Mouse (Mus musculus) midbrain, embryonic 16.5 days (tissue): ENCODE data around the gene Snrpd3. TPM values are rescaled to one million over a fixed set of nuclear protein-coding genes. Genes with fewer than 3 reads are reported as not detected.

Experiments used
- ATAC-seq: fragments of 200-750 bp; cut with Nextera tagmentation; 2 replicates; pipeline ENCODE4 v1.8.0; 2017; ENCODE audit warnings: moderate TSS enrichment
- H3K27ac ChIP-seq: fragments of 300-500 bp; sonication (generic); 2 replicates; pipeline ENCODE4 v1.5.1; 2014; ENCODE audit warnings: mild to moderate bottlenecking, low read length, mixed read lengths
- H3K27me3 ChIP-seq: fragments of 300-500 bp; sonication (generic); 2 replicates; pipeline ENCODE4 v1.6.1; 2014; ENCODE audit warnings: low read depth, low read length, mixed read lengths; ENCODE audit not compliant: control insufficient read depth, insufficient read depth
- H3K36me3 ChIP-seq: fragments of 300-500 bp; sonication (generic); 2 replicates; pipeline ENCODE4 v1.6.1; 2014; ENCODE audit warnings: mild to moderate bottlenecking, low read length, moderate library complexity, mixed read lengths; ENCODE audit not compliant: control insufficient read depth, insufficient read depth
- H3K4me1 ChIP-seq: fragments of 300-500 bp; sonication (generic); 2 replicates; pipeline ENCODE4 v1.6.1; 2014; ENCODE audit warnings: mild to moderate bottlenecking, low read length, mixed read lengths; ENCODE audit not compliant: control insufficient read depth, insufficient read depth
- H3K4me2 ChIP-seq: fragments of 300-500 bp; sonication (generic); 2 replicates; pipeline ENCODE4 v1.6.1; 2014; ENCODE audit warnings: mild to moderate bottlenecking, low read length, mixed read lengths
- H3K4me3 ChIP-seq: fragments of 300-500 bp; sonication (generic); 2 replicates; pipeline ENCODE4 v1.5.1; 2014; ENCODE audit warnings: low read depth, mild to moderate bottlenecking, low read length, moderate library complexity, mixed read lengths
- H3K9ac ChIP-seq: fragments of 300-500 bp; sonication (generic); 2 replicates; pipeline ENCODE4 v1.6.1; 2014; ENCODE audit warnings: low read depth, low read length, mixed read lengths
- H3K9me3 ChIP-seq: fragments of 300-500 bp; sonication (generic); replicated peaks from 2 replicates; pipeline ENCODE4 v1.6.1; 2014; ENCODE audit warnings: mild to moderate bottlenecking, low read length, mixed read lengths; ENCODE audit not compliant: control insufficient read depth, poor library complexity, severe bottlenecking
- WGBS: fragments of 180-500 bp; shearing (Covaris S2); extraction: QIAGEN DNeasy Blood & Tissue Kit; methylation state at CpG from one replicate; pipeline ENCODE4 v1.1.7; 2014; 5-methylcytosine and 5-hydroxymethylcytosine counted together
- polyA plus RNA-seq: library from polyadenylated mRNA; unstranded; fragments of >200 nt; fragmentation: Nextera tagmentation; extraction: Ambion mirVana; gene quantifications from 2 replicates; pipeline ENCODE4 v1.2.1, GENCODE M21; 2015

The Snrpd3 gene
- polyA plus RNA-seq, 1 experiment from 2014 or later = 136 TPM

DNA sequence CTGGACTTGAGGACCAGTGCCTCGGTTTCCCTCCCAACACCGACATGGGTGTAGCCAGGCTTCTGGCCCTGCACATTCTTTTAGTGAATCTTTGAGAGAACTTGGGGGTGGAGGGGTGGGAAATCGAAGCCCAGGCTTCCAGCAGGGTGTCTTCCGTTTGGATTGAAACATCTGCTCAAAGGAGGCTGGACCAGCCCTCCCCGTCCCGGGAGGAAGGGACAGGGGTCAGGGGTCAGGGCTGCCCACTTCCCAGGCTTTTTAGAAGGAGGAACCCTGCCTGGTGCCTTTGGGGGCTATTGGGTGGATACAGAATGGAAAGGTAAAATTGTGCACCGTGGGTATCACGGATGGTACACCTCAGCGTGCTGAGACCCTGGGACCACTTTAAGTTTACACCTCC lies 54.6 kb downstream of the Snrpd3 start:
- 44% methylated on average over 9 of the region's 9 CpGs for WGBS
- Histone ChIP-seq H3K4me2 (no peak overlapping the region), H3K36me3 (no peaks in the 10 kb centered on the region)

DNA sequence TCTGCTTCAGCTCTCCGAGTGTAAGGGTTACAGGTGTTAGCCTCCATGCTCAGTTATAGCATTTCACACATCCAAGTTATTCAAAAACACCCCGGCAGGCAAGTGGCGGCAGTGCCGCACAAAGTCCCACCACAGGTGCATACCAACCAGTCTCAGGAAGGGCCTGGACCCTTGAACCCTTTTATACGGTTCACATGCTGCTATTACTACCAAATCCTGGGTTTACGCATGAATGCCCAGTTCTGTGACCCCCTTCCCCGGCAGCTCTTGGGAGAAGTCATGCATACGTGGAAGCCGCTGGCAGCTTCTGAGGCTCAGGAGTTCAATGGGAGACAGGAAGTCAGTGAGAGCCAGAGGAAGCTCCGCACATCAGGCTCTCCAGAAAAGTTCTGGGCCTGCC lies 55.8 kb downstream of the Snrpd3 start:
- no peaks in the 10 kb centered on the region for H3K9me3 ChIP-seq
- H3K9ac ChIP-seq = no peak overlapping the region
- H3K27ac ChIP-seq = no peak overlapping the region
- WGBS = 55% methylated on average over 10 of the region's 10 CpGs
- H3K36me3 ChIP-seq = no peaks in the 10 kb centered on the region
- ATAC-seq = no peak
- H3K4me1 ChIP-seq = no peaks in the 10 kb centered on the region
- H3K27me3 ChIP-seq = no peaks in the 10 kb centered on the region
- no peak overlapping the region for H3K4me2 ChIP-seq
- H3K4me3 ChIP-seq = no peak overlapping the region

More for the DNA sequence above, 54.6 kb downstream of the Snrpd3 start:
- Histone ChIP-seq H3K4me3 (no peak overlapping the region), H3K27me3 (no peaks in the 10 kb centered on the region), H3K27ac (no peak overlapping the region), H3K9me3 (no peaks in the 10 kb centered on the region), H3K9ac (no peak overlapping the region), H3K4me1 (no peaks in the 10 kb centered on the region)
- ATAC-seq = no peak

GRCm38 (mm10) chr10:75573965-75574364 lies 56.6 kb downstream of the Snrpd3 start:
- Histone ChIP-seq H3K4me2 (no peak overlapping the region), H3K27ac (no peak overlapping the region), H3K9me3 (no peaks in the 10 kb centered on the region), H3K4me1 (no peaks in the 10 kb centered on the region), H3K27me3 (no peaks in the 10 kb centered on the region), H3K4me3 (no peak overlapping the region), H3K36me3 (no peaks in the 10 kb centered on the region), H3K9ac (no peak overlapping the region)
- ATAC-seq = no peak
- WGBS = 88% methylated on average over 9 of the region's 9 CpGs

- WGBS = 89% methylated on average over 6 of the region's 6 CpGs
- Histone ChIP-seq H3K36me3 (no peaks in the 10 kb centered on the region), H3K27ac (no peak overlapping the region), H3K27me3 (no peaks in the 10 kb centered on the region), H3K4me1 (no peaks in the 10 kb centered on the region), H3K4me3 (no peak overlapping the region), H3K4me2 (no peak overlapping the region), H3K9me3 (no peaks in the 10 kb centered on the region), H3K9ac (no peak overlapping the region)
- no peak for ATAC-seq
Observed at GRCm38 (mm10) chr10:75579129-75579528, 61.8 kb downstream of the Snrpd3 start.

DNA sequence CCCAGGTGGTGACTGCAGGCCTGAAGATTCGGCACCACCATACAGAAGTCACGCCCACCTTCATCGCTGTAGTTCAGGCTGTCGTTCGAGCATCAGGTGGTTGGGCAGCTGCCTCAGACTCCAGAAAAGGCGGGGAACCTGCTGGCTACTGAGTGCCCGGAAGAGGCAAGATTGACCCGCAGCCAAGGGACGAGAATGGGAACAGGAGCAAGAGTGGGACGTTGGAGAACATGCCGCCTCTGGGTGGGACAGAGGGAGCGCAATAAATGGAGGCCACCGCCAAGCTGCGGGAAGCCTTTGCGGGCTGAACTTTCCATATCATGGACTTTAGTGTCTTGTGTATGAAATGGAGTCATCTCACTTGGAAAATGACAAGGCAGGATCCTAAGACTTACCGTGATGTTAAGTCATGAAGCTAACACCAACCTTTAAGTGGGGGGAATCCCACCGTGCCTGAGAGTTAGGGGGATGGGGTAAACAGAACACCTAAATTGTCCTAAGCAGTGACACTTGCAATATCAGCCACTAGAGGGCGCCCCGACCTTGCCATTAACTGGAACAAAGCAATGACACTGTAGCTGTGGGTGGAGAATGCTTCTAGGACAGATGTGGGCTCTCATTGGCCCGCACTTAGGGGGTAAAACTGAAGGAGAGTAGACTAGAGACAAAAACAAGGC lies 68.7 kb downstream of the Snrpd3 start:
- no peak overlapping the region for H3K4me3 ChIP-seq
- no peaks in the 10 kb centered on the region for H3K36me3 ChIP-seq
- no peaks in the 10 kb centered on the region; the same call in 1 of the 2 replicates for H3K27me3 ChIP-seq
- peak; percentile 87 for ATAC-seq
- no peaks in the 10 kb centered on the region for H3K9me3 ChIP-seq
- no peak overlapping the region for H3K27ac ChIP-seq
- 23% methylated on average over 20 of the region's 20 CpGs for WGBS
- H3K4me2 ChIP-seq = peak overlapping the region; percentile 46
- peaks cover 2% of the 10 kb centered on the region; the same call in 1 of the 2 replicates for H3K4me1 ChIP-seq
- no peak overlapping the region for H3K9ac ChIP-seq

- H3K9ac ChIP-seq = no peak overlapping the region
- ATAC-seq = peak; percentile 52
- 89% methylated on average over 1 of the region's 1 CpGs for WGBS
- no peaks in the 10 kb centered on the region for H3K36me3 ChIP-seq
- H3K9me3 ChIP-seq = no peaks in the 10 kb centered on the region
- no peak overlapping the region for H3K4me3 ChIP-seq
- H3K4me1 ChIP-seq = peaks cover 2% of the 10 kb centered on the region; the same call in 1 of the 2 replicates
- H3K4me2 ChIP-seq = no peak overlapping the region
- H3K27ac ChIP-seq = no peak overlapping the region
- H3K27me3 ChIP-seq = no peaks in the 10 kb centered on the region; the same call in 1 of the 2 replicates
Observed at GRCm38 (mm10) chr10:75586553-75586879, 69.2 kb downstream of the Snrpd3 start.

Other genes starting within 250 kb of the Snrpd3 start
- gene Adora2a, start 200.7 kb upstream of the Snrpd3 start, polyA plus RNA-seq = 3.7 and 3.8 TPM in 2 replicates
- 0.41 and 0.42 TPM in 2 replicates for gene Upb1, start 116.4 kb upstream of the Snrpd3 start, polyA plus RNA-seq
- gene Gucd1, start 421 bp downstream of the Snrpd3 start, polyA plus RNA-seq = 19.7 and 20.7 TPM in 2 replicates
- 42.4 and 44.7 TPM in 2 replicates for gene Lrrc75b, start 42.8 kb downstream of the Snrpd3 start, polyA plus RNA-seq
- gene Ggt1, start 44.1 kb downstream of the Snrpd3 start, polyA plus RNA-seq = 1.3 TPM in 2 replicates
- gene Ggt5, start 71.8 kb downstream of the Snrpd3 start, polyA plus RNA-seq = 2.1 and 2.5 TPM in 2 replicates
- gene Susd2, start 126.5 kb downstream of the Snrpd3 start, polyA plus RNA-seq = 3.1 and 4.9 TPM in 2 replicates
- gene Cabin1, start 246.8 kb downstream of the Snrpd3 start, polyA plus RNA-seq = 32.7 and 36.1 TPM in 2 replicates